Mouse (Mus musculus): ENCODE results near the gene Tex30. TPM values are rescaled to one million over a fixed set of nuclear protein-coding genes. Genes with fewer than 3 reads are reported as not detected.

Tex30 gene
- polyA plus RNA-seq, 1 experiment from 2014 or later = 22.7 TPM

- ChIA-PET CTCF (interaction anchor here (0.7 to 1.8 kb wide), 19 partner anchors 9 to 283 kb away, joined by 3 to 8 read pairs (median 3); no protein-coding TSS in a partner anchor), POLR2A (interaction anchor here (0.6 kb wide), 2 partner anchors 39 to 105 kb away, joined by 3 to 4 read pairs; no protein-coding TSS in a partner anchor)
- in situ Hi-C loops (cut with MboI; ENCODE audit: low pct_unique_long_range_greater_than_20kb) = no loop called here
- no peak for DNase-seq (ENCODE audit: low read depth, low spot score)
- peaks cover 4% of the 10 kb centered on the region for H3K27me3 ChIP-seq
- ATAC-seq = no peak
- TF ChIP-seq CTCF (IDR thresholded peaks at IDR 0.05) = no peak
Observed at GRCm38 (mm10) chr1:44042555-44042915, 59.7 kb downstream of the Tex30 start.

- peaks cover 4% of the 10 kb centered on the region for H3K27me3 ChIP-seq
- ChIA-PET POLR2A (interaction anchor here (0.6 kb wide), 1 partner anchor 105 kb away, joined by 4 read pairs; no protein-coding TSS in a partner anchor), CTCF (interaction anchor here (0.7 to 1.8 kb wide), 20 partner anchors 9 to 282 kb away, joined by 3 to 8 read pairs (median 4); partner anchors contain the start of gene Mettl21c)
- ATAC-seq (no peak), DNase-seq (ENCODE audit: low read depth, low spot score) (no peak)
- in situ Hi-C loops (cut with MboI; ENCODE audit: low pct_unique_long_range_greater_than_20kb) = no loop called here
- peak; percentile 85 for TF ChIP-seq CTCF (IDR thresholded peaks at IDR 0.05)
Observed at GRCm38 (mm10) chr1:44041797-44042554, 60.3 kb downstream of the Tex30 start.

Other genes starting within 250 kb of the Tex30 start
- 45.7 TPM for gene Tpp2, start 168.8 kb downstream of the Tex30 start, polyA plus RNA-seq (2021)
- gene Mettl21c, start 82.4 kb downstream of the Tex30 start, polyA plus RNA-seq (2021) = 0.10 TPM
- 0.01 TPM for gene Gm8251, start 40.5 kb downstream of the Tex30 start, polyA plus RNA-seq (2021)
- gene Kdelc1, start 16.4 kb upstream of the Tex30 start, polyA plus RNA-seq (2021) = 44.0 TPM
- gene Bivm, start 16.5 kb upstream of the Tex30 start, polyA plus RNA-seq (2021) = 42.3 TPM
- gene Ercc5, start 45.3 kb upstream of the Tex30 start, polyA plus RNA-seq (2021) = 14.7 TPM
- gene Mettl21e, start 116.5 kb upstream of the Tex30 start, polyA plus RNA-seq (2021) = not detected

Data from Patski (cell line).